Mouse (Mus musculus) midbrain, embryonic 12.5 days (tissue): ENCODE results near the gene Edn2. TPM values are rescaled to one million over a fixed set of nuclear protein-coding genes. Genes with fewer than 3 reads are reported as not detected.

ENCODE experiments used
- ATAC-seq: fragments of 200-750 bp; cut with Nextera tagmentation; 2 replicates; pipeline ENCODE4 v1.8.0; 2017; ENCODE audit warnings: low read depth, moderate TSS enrichment, moderate library complexity; ENCODE audit not compliant: low FRiP score
- H3K27ac ChIP-seq: fragments of 300-500 bp; sonication (generic); replicated peaks from 2 replicates; pipeline ENCODE4 v1.5.1; 2016; ENCODE audit warnings: mild to moderate bottlenecking
- H3K27me3 ChIP-seq: fragments of 300-500 bp; sonication (generic); 2 replicates; pipeline ENCODE4 v1.6.1; 2016; ENCODE audit warnings: mild to moderate bottlenecking
- H3K36me3 ChIP-seq: fragments of 300-500 bp; sonication (generic); 2 replicates; pipeline ENCODE4 v1.6.1; 2016
- H3K4me1 ChIP-seq: fragments of 300-500 bp; sonication (generic); 2 replicates; pipeline ENCODE4 v1.6.1; 2016
- H3K4me2 ChIP-seq: fragments of 300-500 bp; sonication (generic); replicated peaks from 2 replicates; pipeline ENCODE4 v1.6.1; 2016; ENCODE audit warnings: mild to moderate bottlenecking, moderate library complexity
- H3K4me3 ChIP-seq: fragments of 300-500 bp; sonication (generic); 2 replicates; pipeline ENCODE4 v1.5.1; 2016; ENCODE audit warnings: mild to moderate bottlenecking
- H3K9ac ChIP-seq: fragments of 300-500 bp; sonication (generic); replicated peaks from 2 replicates; pipeline ENCODE4 v1.6.1; 2016; ENCODE audit warnings: mild to moderate bottlenecking, moderate library complexity
- H3K9me3 ChIP-seq: fragments of 300-500 bp; sonication (generic); 2 replicates; pipeline ENCODE4 v1.6.1; 2016; ENCODE audit warnings: mild to moderate bottlenecking
- WGBS: fragments of 180-500 bp; shearing (Covaris S2); methylation state at CpG from one replicate; pipeline ENCODE4 v1.1.7; 2016; 5-methylcytosine and 5-hydroxymethylcytosine counted together
- polyA plus RNA-seq: library from polyadenylated mRNA; unstranded; fragments of >200 nt; fragmentation: Nextera tagmentation; extraction: Ambion mirVana; gene quantifications from 2 replicates; pipeline ENCODE4 v1.2.1, GENCODE M21; 2016

Gene Edn2
- polyA plus RNA-seq, 1 experiment from 2014 or later = not detected

GRCm38 (mm10) chr4:120162586-120162985 is 1.6 kb downstream of the Edn2 start:
- H3K9ac ChIP-seq = no peak overlapping the region
- peaks cover 15% of the 10 kb centered on the region for H3K27me3 ChIP-seq
- no peaks in the 10 kb centered on the region for H3K9me3 ChIP-seq
- 83% methylated on average over 8 of the region's 8 CpGs for WGBS
- H3K4me1 ChIP-seq = peaks cover 20% of the 10 kb centered on the region
- H3K36me3 ChIP-seq = no peaks in the 10 kb centered on the region
- H3K27ac ChIP-seq = no peak overlapping the region
- no peak for ATAC-seq
- no peak overlapping the region for H3K4me2 ChIP-seq
- H3K4me3 ChIP-seq = no peak overlapping the region

- Histone ChIP-seq H3K27ac (no peak overlapping the region), H3K4me2 (no peak overlapping the region), H3K4me3 (no peak overlapping the region), H3K27me3 (peaks cover 15% of the 10 kb centered on the region), H3K4me1 (peaks cover 20% of the 10 kb centered on the region), H3K9me3 (no peaks in the 10 kb centered on the region), H3K9ac (no peak overlapping the region), H3K36me3 (no peaks in the 10 kb centered on the region)
- ATAC-seq = 0 out of 2 replicates have a peak, but pooled peaks have one; percentile 28
- WGBS = 74% methylated on average over 11 of the region's 11 CpGs
These were observed 2.2 kb downstream of the Edn2 start for GRCm38 (mm10) chr4:120163242-120163641.

- Histone ChIP-seq H3K9ac (no peak overlapping the region), H3K4me3 (no peak overlapping the region), H3K27ac (no peak overlapping the region), H3K36me3 (no peaks in the 10 kb centered on the region), H3K27me3 (peaks cover 15% of the 10 kb centered on the region), H3K9me3 (no peaks in the 10 kb centered on the region), H3K4me1 (peaks cover 15% of the 10 kb centered on the region), H3K4me2 (no peak overlapping the region)
- WGBS = 88% methylated on average over 5 of the region's 5 CpGs
- ATAC-seq = no peak
These were observed 3.3 kb downstream of the Edn2 start for GRCm38 (mm10) chr4:120164316-120164715.

GRCm38 (mm10) chr4:120167778-120168177 is 6.8 kb downstream of the Edn2 start:
- no peak overlapping the region for H3K9ac ChIP-seq
- no peaks in the 10 kb centered on the region for H3K9me3 ChIP-seq
- H3K4me3 ChIP-seq = no peak overlapping the region
- H3K27me3 ChIP-seq = peaks cover 6% of the 10 kb centered on the region
- ATAC-seq = no peak
- no peak overlapping the region for H3K27ac ChIP-seq
- H3K4me2 ChIP-seq = no peak overlapping the region
- 94% methylated on average over 6 of the region's 6 CpGs for WGBS
- H3K36me3 ChIP-seq = no peaks in the 10 kb centered on the region
- peaks cover 22% of the 10 kb centered on the region for H3K4me1 ChIP-seq

GRCm38 (mm10) chr4:120168346-120168745 is 7.3 kb downstream of the Edn2 start:
- no peak for ATAC-seq
- WGBS = 92% methylated on average over 4 of the region's 4 CpGs
- Histone ChIP-seq H3K4me2 (no peak overlapping the region), H3K27me3 (peaks cover 3% of the 10 kb centered on the region), H3K4me1 (peaks cover 20% of the 10 kb centered on the region), H3K4me3 (no peak overlapping the region), H3K9ac (no peak overlapping the region), H3K9me3 (no peaks in the 10 kb centered on the region), H3K27ac (no peak overlapping the region), H3K36me3 (no peaks in the 10 kb centered on the region)

GRCm38 (mm10) chr4:120170387-120170936 is 9.5 kb downstream of the Edn2 start:
- Histone ChIP-seq H3K9me3 (no peaks in the 10 kb centered on the region), H3K4me3 (no peak overlapping the region), H3K27me3 (no peaks in the 10 kb centered on the region; the same call in 1 of the 2 replicates), H3K4me2 (no peak overlapping the region), H3K4me1 (peaks cover 18% of the 10 kb centered on the region), H3K27ac (no peak overlapping the region), H3K36me3 (no peaks in the 10 kb centered on the region), H3K9ac (no peak overlapping the region)
- no peak for ATAC-seq
- 80% methylated on average over 9 of the region's 9 CpGs for WGBS

GRCm38 (mm10) chr4:120172050-120172684 is 11.2 kb downstream of the Edn2 start:
- 19% methylated on average over 7 of the region's 7 CpGs for WGBS
- Histone ChIP-seq H3K9me3 (no peaks in the 10 kb centered on the region), H3K4me1 (peaks cover 18% of the 10 kb centered on the region), H3K4me2 (no peak overlapping the region), H3K27ac (peak overlapping the region; percentile 46), H3K4me3 (no peak overlapping the region), H3K36me3 (no peaks in the 10 kb centered on the region), H3K27me3 (no peaks in the 10 kb centered on the region; the same call in 1 of the 2 replicates), H3K9ac (no peak overlapping the region)
- ATAC-seq = peak; percentile 89

GRCm38 (mm10) chr4:120179123-120179522 is 18.1 kb downstream of the Edn2 start:
- H3K27me3 ChIP-seq = no peaks in the 10 kb centered on the region
- ATAC-seq = no peak
- no peaks in the 10 kb centered on the region for H3K9me3 ChIP-seq
- no peak overlapping the region for H3K9ac ChIP-seq
- H3K36me3 ChIP-seq = no peaks in the 10 kb centered on the region
- no peak overlapping the region for H3K4me3 ChIP-seq
- peaks cover 7% of the 10 kb centered on the region; the same call in 1 of the 2 replicates for H3K4me1 ChIP-seq
- H3K4me2 ChIP-seq = no peak overlapping the region
- no peak overlapping the region for H3K27ac ChIP-seq
- 83% methylated on average over 4 of the region's 4 CpGs for WGBS

- H3K27ac ChIP-seq = no peak overlapping the region
- H3K4me3 ChIP-seq = no peak overlapping the region
- ATAC-seq = no peak
- no peaks in the 10 kb centered on the region for H3K36me3 ChIP-seq
- peaks cover 13% of the 10 kb centered on the region; the same call in 1 of the 2 replicates for H3K4me1 ChIP-seq
- H3K4me2 ChIP-seq = no peak overlapping the region
- no peaks in the 10 kb centered on the region for H3K9me3 ChIP-seq
- no peaks in the 10 kb centered on the region for H3K27me3 ChIP-seq
- H3K9ac ChIP-seq = no peak overlapping the region
These were observed 19.5 kb downstream of the Edn2 start for GRCm38 (mm10) chr4:120180535-120180934.

GRCm38 (mm10) chr4:120184374-120184991 is 23.5 kb downstream of the Edn2 start:
- peaks cover 22% of the 10 kb centered on the region; the same call in 1 of the 2 replicates for H3K4me1 ChIP-seq
- no peaks in the 10 kb centered on the region; the same call in 1 of the 2 replicates for H3K27me3 ChIP-seq
- no peak overlapping the region for H3K9ac ChIP-seq
- no peak overlapping the region for H3K4me2 ChIP-seq
- no peak overlapping the region for H3K4me3 ChIP-seq
- H3K9me3 ChIP-seq = no peaks in the 10 kb centered on the region
- H3K27ac ChIP-seq = no peak overlapping the region
- no peaks in the 10 kb centered on the region for H3K36me3 ChIP-seq
- ATAC-seq = no peak
- WGBS = 25% methylated on average over 5 of the region's 5 CpGs

- WGBS = 100% methylated on average over 1 of the region's 1 CpGs
- Histone ChIP-seq H3K9ac (no peak overlapping the region), H3K4me1 (peaks cover 26% of the 10 kb centered on the region; the same call in 1 of the 2 replicates), H3K36me3 (no peaks in the 10 kb centered on the region), H3K27ac (no peak overlapping the region), H3K4me3 (no peak overlapping the region), H3K27me3 (no peaks in the 10 kb centered on the region; the same call in 1 of the 2 replicates), H3K4me2 (no peak overlapping the region), H3K9me3 (no peaks in the 10 kb centered on the region)
- no peak for ATAC-seq
These were observed 25.4 kb downstream of the Edn2 start for GRCm38 (mm10) chr4:120186441-120186840.

- no peak overlapping the region for H3K27ac ChIP-seq
- H3K4me2 ChIP-seq = no peak overlapping the region
- H3K36me3 ChIP-seq = no peaks in the 10 kb centered on the region
- WGBS = 4% methylated on average over 4 of the region's 4 CpGs
- no peak overlapping the region for H3K4me3 ChIP-seq
- ATAC-seq = no peak
- H3K4me1 ChIP-seq = peaks cover 26% of the 10 kb centered on the region; the same call in 1 of the 2 replicates
- H3K27me3 ChIP-seq = no peaks in the 10 kb centered on the region; the same call in 1 of the 2 replicates
- H3K9me3 ChIP-seq = no peaks in the 10 kb centered on the region
- H3K9ac ChIP-seq = no peak overlapping the region
These were observed 25.9 kb downstream of the Edn2 start for GRCm38 (mm10) chr4:120186934-120187333.
